Mouse (Mus musculus) heart, adult 11 months (tissue): ENCODE results near the gene Slc25a54.

Experiments
- DNase-seq: peaks from one replicate; pipeline ENCODE4 v3.0.0; 2022

Gene Slc25a54

DNA sequence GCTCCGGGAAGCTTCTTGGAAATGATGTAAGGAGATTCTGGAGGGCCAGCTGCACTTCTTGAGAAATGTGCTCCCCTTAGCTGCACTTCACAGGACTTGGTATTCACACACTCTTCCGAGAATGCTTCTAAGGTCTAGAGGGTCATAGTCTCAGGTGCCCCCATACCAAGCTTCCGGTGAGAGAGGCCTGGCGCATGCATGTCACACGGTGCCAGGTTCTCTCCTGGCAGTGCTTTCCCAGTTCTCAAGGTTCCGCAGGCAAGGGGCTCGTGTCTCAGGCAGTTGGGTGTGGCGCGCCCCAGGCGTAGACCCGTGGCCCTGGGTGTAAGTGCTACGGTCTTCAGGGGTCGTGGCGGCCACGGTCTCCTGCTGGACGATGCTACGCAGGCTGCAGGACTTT, at the start of gene Slc25a54:
TSS of gene Slc25a54 (plus strand) at position 301 of the 400 bp plus-strand sequence.
- DNase-seq, result peak; percentile 83

GRCm38 (mm10) chr3:109030817-109031216, 49.5 kb upstream of the Slc25a54 start:
- DNase-seq, result peak; percentile 98

- no peak for DNase-seq
Measured at GRCm38 (mm10) chr3:109031626-109032025, 48.6 kb upstream of the Slc25a54 start.

DNA sequence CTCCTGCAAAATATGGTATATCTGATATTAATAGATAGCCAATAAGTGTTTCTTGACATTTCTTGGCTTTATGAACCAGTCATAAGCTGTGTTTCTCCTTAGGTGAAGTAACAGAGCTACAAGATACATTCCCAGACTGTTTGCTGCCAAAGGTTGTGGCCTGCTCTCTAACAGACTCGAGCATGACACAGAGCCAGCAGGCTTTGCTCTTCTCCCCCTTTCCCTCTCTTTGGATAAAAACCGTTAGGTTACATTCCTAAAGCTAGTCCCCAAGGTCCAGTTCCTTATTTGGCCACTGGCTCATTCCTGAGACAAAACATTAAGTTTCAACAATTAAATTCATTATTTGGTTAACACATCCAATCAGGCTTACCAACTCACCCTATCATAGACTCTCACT, 48.0 kb upstream of the Slc25a54 start:
- DNase-seq, result peak; percentile 35

DNA sequence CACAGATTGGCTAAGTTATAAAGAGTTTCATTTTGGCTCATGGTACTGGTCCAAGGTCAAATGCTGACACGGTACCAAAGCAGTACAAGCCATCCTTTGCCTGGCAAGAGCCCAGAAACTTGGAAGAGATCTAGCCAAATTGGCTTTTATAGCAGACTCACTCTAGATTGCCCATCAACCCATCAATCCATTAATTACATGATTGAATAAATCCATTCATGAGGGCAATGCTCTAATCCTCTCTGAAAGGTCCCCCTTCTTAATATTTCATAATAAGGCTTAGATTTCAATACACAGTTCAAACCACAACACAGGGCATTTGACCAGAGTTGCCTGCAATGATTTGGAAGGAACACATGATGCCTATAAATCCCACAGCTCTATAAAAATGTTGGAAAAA, 45.9 kb upstream of the Slc25a54 start:
- DNase-seq, result no peak

DNA sequence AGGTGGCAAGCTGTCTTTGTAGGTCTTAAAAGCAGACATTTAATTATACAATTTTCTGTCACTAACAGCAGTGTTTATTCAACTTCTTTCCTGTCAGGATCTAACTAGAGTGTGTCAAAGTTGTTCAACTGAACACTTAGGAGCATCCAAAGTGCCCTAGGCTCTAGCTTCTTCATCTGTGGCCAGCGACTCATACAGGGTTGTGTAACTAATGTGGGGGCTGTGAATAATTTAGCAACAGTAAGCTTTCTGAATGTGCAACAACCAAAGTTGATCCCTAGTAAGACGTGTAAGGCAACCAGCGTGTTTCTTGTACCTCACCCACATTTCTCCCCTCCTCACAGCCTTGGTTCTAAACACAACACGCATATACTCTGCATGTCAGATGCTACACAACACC, 39.4 kb upstream of the Slc25a54 start:
- DNase-seq, result no peak

DNA sequence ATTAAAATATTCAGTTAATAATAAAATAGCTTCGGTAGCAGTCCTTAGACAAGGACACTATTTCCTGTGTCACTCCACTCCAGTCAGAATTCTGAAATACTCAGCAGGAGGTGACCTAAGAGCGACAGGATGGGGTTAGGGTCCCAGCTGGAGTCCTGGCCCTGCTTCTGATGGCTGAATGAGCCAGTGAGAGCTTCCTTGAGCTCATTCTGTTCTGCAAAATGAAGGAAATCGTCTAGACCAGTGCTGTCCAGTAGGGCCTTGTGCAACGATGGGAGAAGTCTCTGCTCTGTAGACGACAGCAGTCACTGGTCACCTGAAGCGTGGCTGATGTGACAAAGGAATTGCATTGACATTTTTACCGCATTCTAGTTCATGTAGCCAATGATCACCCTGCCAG, 36.9 kb upstream of the Slc25a54 start:
- DNase-seq, result no peak

DNA sequence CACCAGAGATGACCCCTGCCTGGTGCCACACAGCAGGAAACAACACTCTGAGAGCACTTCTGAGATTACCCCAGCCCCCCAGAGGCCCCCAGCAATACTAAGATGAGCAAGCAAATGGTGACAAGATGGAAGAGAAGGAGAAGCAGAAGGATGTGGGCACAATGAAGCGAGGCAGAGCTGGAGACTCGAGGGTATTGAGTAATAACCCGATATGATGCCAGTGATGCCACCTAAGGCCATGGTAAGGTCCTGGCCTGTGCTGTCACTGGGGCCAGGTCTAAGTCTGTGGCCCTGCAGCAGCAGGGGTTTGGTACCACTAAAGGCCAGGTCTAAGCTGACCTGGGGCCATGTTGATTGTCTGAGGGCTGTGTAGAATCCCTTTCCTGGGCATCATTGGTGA, 33.8 kb upstream of the Slc25a54 start:
- DNase-seq, result no peak

- no peak for DNase-seq
Measured at GRCm38 (mm10) chr3:109047707-109048283, 32.5 kb upstream of the Slc25a54 start.

- DNase-seq, result peak; percentile 96
Measured at GRCm38 (mm10) chr3:109051056-109051945, 29.0 kb upstream of the Slc25a54 start.

GRCm38 (mm10) chr3:109051946-109052331, 28.3 kb upstream of the Slc25a54 start:
- no peak for DNase-seq

DNA sequence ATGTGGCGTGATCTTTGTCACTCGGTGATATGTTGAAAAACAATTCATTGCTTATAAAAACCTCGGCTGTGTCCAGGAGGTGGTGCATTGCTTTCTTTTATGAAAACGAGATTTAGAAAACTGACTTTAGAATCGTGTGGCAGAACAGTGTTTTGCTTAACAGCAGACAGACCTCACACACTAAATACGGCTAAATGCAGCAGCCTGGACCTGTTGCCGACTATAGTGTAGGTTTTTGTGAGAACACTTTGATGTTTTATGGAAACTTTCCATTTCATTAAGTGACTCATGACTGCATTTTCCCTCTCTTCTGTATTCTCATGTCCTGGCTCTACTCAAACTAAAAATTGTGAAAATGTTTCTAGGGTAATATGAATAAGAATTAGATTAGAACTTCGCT, 20.4 kb upstream of the Slc25a54 start:
- DNase-seq, result no peak

- DNase-seq, result no peak
Measured at GRCm38 (mm10) chr3:109062391-109062790, 17.9 kb upstream of the Slc25a54 start.

DNA sequence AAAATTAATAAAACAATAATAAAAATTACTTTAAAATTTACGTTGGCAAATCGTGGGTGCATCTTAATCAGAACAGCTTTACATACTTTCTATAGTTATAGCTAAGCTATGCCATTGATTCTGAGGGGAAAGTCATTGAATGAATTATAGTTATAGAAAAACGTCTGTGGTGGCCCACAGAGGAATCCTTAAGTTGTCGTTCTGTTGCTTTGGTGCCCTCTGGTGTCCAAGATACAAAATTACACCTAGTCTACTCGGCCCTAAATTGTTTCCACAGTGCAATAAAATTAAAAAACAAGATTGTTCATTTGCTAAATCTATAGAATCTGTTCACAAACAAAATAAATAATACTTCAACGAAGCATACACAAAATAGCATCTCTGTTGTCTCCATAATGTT, 17.3 kb upstream of the Slc25a54 start:
- DNase-seq, result no peak

GRCm38 (mm10) chr3:109084418-109084817, 4.1 kb downstream of the Slc25a54 start:
- peak; percentile 61 for DNase-seq

DNA sequence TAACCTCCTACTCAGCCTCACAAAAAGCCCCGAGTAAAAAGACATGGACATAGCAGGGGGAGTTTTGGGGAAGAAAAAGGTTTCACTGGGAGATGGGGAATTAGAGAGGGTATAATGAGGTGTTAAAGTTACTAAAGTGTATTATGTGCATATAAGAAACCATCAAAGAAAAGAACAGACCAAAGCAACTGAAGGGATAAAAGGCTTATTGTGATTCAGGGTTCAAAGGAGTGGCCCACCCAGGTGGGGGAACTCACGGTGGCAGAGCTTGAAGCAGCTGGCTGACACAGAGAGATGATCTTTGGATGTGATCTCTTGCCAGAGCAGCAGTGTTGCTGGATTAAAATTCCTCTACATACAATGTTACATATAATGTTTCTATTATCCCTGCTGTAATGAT, 8.2 kb downstream of the Slc25a54 start:
- DNase-seq, result no peak

- no peak for DNase-seq
Measured at GRCm38 (mm10) chr3:109104702-109105101, 24.4 kb downstream of the Slc25a54 start.

GRCm38 (mm10) chr3:109117136-109117535, 36.9 kb downstream of the Slc25a54 start:
- DNase-seq, result peak; percentile 48

DNA sequence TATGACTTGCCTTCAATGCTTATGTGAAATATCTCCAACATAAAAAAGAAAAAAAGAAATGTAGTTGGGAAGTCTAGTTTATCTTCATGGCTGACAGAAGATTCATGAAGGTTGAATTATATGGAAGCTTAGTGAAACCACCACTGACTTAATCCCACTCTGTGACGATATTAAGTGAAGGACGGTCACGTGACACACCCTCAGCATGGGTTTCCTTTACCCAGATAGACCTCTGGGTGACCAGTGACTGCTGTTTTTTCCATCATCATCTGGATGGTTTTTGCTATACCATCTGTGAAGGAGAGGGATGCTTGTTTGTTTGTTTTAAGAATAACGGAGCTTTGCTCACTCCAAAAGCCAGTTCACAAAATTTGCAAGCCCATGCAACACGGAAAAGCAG, 39.3 kb downstream of the Slc25a54 start:
- DNase-seq, result peak; percentile 24

- peak; percentile 13 for DNase-seq
Measured at GRCm38 (mm10) chr3:109119973-109120372, 39.7 kb downstream of the Slc25a54 start.

DNA sequence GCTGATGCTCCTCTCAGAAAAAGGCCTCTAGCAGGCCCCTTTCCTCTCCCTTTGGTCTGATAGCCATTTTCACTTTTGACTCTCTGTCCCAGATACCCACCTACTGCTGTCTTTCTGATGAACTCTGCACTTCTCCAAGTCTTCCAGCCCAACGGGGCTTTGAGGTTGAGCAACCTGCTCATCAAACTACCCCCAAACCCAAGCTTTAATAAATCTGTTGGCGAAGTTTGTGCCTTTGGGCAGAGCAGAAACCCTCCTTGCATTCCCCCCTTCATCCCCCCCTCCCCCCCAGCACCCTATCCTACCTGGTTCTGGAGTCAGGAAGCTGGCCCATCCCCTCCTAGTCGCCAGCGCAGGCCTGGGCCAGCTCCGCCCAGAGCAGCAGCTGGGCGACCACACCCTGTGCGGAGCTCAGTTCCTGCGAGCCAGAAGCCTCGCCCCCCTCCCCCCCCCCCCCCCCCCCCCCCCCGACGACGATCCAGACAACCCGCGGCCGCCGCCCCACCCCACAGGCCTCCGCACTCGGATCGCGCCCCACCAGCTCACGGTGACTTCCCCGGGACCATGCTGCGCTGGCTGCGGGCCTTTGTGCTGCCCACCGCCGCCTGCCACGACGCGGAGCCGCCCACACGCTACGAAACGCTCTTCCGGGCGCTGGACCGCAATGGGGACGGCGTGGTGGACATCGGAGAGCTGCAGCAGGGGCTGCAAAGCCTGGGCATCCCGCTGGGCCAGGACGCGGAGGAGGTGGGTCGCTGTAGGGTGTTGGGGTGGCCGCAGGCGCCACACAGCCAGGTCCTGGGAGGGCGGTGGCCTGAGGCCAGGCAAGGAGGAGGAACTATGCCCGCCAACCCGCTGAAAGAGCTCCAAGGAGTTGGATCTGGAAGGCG, 42.6 kb downstream of the Slc25a54 start, which contains the start of gene Slc25a24:
TSS of gene Slc25a24 (plus strand) at position 509 of the 890 bp plus-strand sequence.
- DNase-seq, result peak; percentile 97

GRCm38 (mm10) chr3:109123531-109123981, 43.3 kb downstream of the Slc25a54 start:
- peak; percentile 95 for DNase-seq

DNA sequence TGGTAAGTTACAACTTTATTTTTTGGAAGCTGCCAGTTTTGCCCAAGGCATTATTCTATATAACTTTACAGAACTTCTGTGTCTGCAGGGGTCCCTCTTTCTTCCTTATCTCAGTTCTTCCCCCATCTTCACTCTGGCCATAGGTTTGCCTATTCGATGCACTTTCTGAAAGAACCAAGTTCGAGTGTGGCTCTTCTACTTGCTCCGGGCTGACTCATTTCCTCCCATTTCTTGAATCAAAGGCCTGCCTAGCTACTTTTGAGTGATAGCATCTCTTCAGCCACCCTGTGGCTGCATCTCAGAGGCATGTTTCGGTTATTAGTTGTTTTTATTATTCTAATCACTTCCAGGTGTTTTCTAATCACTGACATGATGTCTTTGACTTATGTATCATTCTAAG, 43.8 kb downstream of the Slc25a54 start:
- peak; percentile 90 for DNase-seq
